9 mouse cellular contexts compared by ENCODE assay signal in the genomic region with DNA sequence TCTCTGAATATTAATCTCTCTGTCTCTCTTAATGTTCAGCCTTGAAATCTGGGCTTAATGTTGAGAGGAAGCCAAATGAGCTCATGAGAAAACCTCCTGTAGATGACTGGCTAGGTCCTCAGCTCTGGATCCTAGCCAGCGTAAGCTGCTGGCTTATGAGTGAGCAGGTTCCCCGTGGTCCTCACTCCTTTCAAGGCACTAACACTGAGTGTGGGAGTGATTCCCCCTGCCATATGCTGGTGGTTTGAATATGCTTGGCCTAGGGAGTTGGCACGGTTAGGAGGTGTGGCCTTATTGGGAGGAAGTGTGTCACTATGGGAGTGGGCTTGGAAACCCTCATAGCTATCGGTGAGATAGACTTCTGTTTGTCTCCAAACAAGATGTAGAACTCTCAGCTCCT. TPM values are rescaled to one million over a fixed set of nuclear protein-coding genes. Genes with fewer than 3 reads are reported as not detected.
DNase-seq lines count a peak whose midpoint lies in the region; ATAC-seq lines count a peak whose summit lies in the region.
"Had no signal": no experiment of that assay in that cellular context is flagged by ENCODE, and none has a peak within 500 bp of the region (broad histone marks: within the 10 kb centered on the region; RNA-seq: fewer than 3 reads in every experiment).

No protein-coding gene starts in this region.

- no peaks in the 10 kb centered on the region for H3K27me3 ChIP-seq in heart, embryonic 12.5 days (replicated peaks)
- H3K27me3 ChIP-seq in neural tube, embryonic 11.5 days (ENCODE audit: control insufficient read depth, insufficient read depth, low read length), result no peaks in the 10 kb centered on the region

- intact Hi-C loops in heart, postnatal 25 days (cut with DNase I), result loop anchor here (5.0 kb wide), 1 partner anchor 32 kb away; no protein-coding TSS in a partner anchor

- peaks cover 44% of the 10 kb centered on the region for H3K4me1 ChIP-seq in heart, embryonic 12.5 days (replicated peaks)
- no peaks in the 10 kb centered on the region for H3K4me1 ChIP-seq in neural tube, embryonic 11.5 days (ENCODE audit: control insufficient read depth, insufficient read depth, low read length)

- H3K4me2 ChIP-seq in heart, embryonic 12.5 days, result no peak overlapping the region
- no peak overlapping the region for H3K4me2 ChIP-seq in neural tube, embryonic 11.5 days (ENCODE audit: low read depth)

- 0 out of 2 replicates have a peak overlapping the region, but pooled peaks have one; percentile 12 for H3K27ac ChIP-seq in heart, embryonic 12.5 days (ENCODE audit: poor library complexity, severe bottlenecking)
- no peak overlapping the region for H3K27ac ChIP-seq in neural tube, embryonic 11.5 days (ENCODE audit: low read depth, low read length)

- no peak overlapping the region for H3K4me3 ChIP-seq in heart, embryonic 12.5 days
- H3K4me3 ChIP-seq in neural tube, embryonic 11.5 days (ENCODE audit: low read depth, low read length), result no peak overlapping the region

- no peak for DNase-seq in heart, postnatal 25 days (ENCODE audit: low spot score)
- DNase-seq in neural tube, embryonic 11.5 days (ENCODE audit: low spot score), result peak; percentile 7
- no peak for DNase-seq in neural tube, embryonic 10.5 days (ENCODE audit: extremely low spot score, low spot score)
- peak; percentile 25 for DNase-seq in skeletal muscle tissue, adult 2 months (ENCODE audit: low read depth, low spot score)
- no peak for DNase-seq in right cerebral cortex, postnatal 4 days
- no peak for DNase-seq in gastrocnemius, postnatal 4 days (ENCODE audit: low spot score in 2 of 2)
- DNase-seq: kidney, postnatal 14 days had no signal

- no peaks in the 10 kb centered on the region for H3K9me3 ChIP-seq in heart, embryonic 12.5 days (replicated peaks)
- no peaks in the 10 kb centered on the region for H3K9me3 ChIP-seq in neural tube, embryonic 11.5 days (ENCODE audit: control insufficient read depth, low read length)

- 69% methylated on average over 4 of the region's 4 CpGs for WGBS in heart, embryonic 12.5 days
- WGBS in neural tube, embryonic 11.5 days, result 93% methylated on average over 4 of the region's 4 CpGs

- no peak for ATAC-seq in heart, embryonic 12.5 days (ENCODE audit: insufficient number of reproducible peaks, low FRiP score)
- no peak for ATAC-seq in neural tube, embryonic 11.5 days (ENCODE audit: insufficient read depth, low FRiP score, low TSS enrichment)
- ATAC-seq in common myeloid progenitor, adult 5-6 weeks (replicated peaks; ENCODE audit: low read depth, poor library complexity, severe bottlenecking), result 0 out of 2 replicates have a peak, but pooled peaks have one; percentile 20

- H3K9ac ChIP-seq in heart, embryonic 12.5 days, result no peak overlapping the region
- H3K9ac ChIP-seq in neural tube, embryonic 11.5 days (ENCODE audit: low read length), result no peak overlapping the region

- peaks cover 8% of the 10 kb centered on the region for H3K36me3 ChIP-seq in heart, embryonic 12.5 days
- H3K36me3 ChIP-seq in neural tube, embryonic 11.5 days (ENCODE audit: control insufficient read depth, insufficient read depth, low read length), result no peaks in the 10 kb centered on the region

RNA-seq across cellular contexts. Expression of gene Dyrk1a, which starts 55.1 kb away (rescaled TPM):
- polyA plus RNA-seq in heart, embryonic 12.5 days (2016; fragmentation: Nextera tagmentation; extraction: Ambion mirVana), result 7.3 and 7.9 TPM in 2 replicates
- total RNA-seq in heart, postnatal 25 days (2021), result 10 to 100 TPM; 71.4 to 71.9 TPM
- 11.8 and 12.1 TPM in 2 replicates for polyA plus RNA-seq in neural tube, embryonic 11.5 days (2014; fragmentation: Nextera tagmentation; extraction: Ambion mirVana)
- 72.9 and 77.1 TPM in 2 replicates for total RNA-seq in common myeloid progenitor, adult 5-6 weeks (2017)
- 100 to 1,000 TPM; 114 to 123 TPM for total RNA-seq in gastrocnemius, postnatal 4 days (2021)

Comparison
In these comparisons a context has a peak if more than half of its experiments do, and no peak if none do; other contexts are left out.
1. DNase-seq: peak in neural tube, embryonic 11.5 days (single experiment) and skeletal muscle tissue, adult 2 months (single experiment); none in heart, postnatal 25 days (single experiment), neural tube, embryonic 10.5 days (single experiment), right cerebral cortex, postnatal 4 days (single experiment) and gastrocnemius, postnatal 4 days (0 of 2).